Mouse (Mus musculus): ENCODE measurements around the gene 1700024G13Rik.
"Not testable (repeated sequence)": the region's sequence is repeated elsewhere in the genome, so short reads cannot be mapped to it uniquely, and the experiment has no call there.

The 1700024G13Rik gene

DNA sequence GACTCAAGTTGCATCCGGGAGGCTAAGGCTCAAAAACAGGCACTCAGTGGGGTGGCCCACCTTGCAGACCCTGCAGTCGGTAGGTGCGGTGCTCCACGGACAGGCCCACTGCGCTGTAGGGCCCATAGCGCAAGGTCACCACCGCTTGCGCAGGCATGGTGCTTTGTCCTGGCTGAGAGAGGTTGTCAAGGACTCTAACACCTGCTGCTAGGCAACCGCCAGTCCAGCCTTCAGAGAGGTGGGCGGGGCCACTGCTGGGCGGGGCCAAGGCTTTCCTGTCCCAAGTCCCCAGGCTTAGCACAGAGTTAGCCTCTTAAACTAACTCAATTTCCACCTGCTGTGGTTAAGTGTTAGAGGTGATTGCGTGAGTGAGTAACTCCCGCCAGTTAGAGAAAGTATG is at the start of gene 1700024G13Rik:
Gene 1700024G13Rik, minus strand, starts transcription at position 196 of the 400 bp plus-strand sequence.
- peak; percentile 52 to 71 for DNase-seq

GRCm38 (mm10) chr14:32437352-32437793 is 49.2 kb upstream of the 1700024G13Rik start:
- no peak for DNase-seq

- DNase-seq: no peak
Observed at GRCm38 (mm10) chr14:32429030-32429602, 40.9 kb upstream of the 1700024G13Rik start.

DNA sequence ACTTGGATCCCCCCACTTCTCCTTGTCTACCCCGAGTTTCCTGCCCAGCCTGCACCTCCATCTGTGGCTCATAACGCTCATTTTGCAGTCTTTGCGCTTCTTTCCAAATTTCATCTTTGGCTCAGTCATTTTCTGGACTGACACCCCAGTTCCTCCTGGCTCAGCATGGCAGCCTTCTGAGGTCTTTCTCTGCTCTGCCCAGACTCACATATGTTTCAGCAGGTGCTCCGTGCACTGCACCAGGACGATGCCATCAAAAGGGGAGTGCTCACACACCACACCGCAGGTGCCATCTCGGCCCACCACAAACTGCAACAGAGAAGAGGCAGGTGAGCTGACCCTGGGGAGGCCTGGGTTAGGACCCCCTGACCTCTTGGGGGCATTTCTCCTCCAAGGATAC is 35.8 kb upstream of the 1700024G13Rik start:
- no peak for DNase-seq

- DNase-seq: no peak
Observed at GRCm38 (mm10) chr14:32418747-32419146, 30.6 kb upstream of the 1700024G13Rik start.

DNA sequence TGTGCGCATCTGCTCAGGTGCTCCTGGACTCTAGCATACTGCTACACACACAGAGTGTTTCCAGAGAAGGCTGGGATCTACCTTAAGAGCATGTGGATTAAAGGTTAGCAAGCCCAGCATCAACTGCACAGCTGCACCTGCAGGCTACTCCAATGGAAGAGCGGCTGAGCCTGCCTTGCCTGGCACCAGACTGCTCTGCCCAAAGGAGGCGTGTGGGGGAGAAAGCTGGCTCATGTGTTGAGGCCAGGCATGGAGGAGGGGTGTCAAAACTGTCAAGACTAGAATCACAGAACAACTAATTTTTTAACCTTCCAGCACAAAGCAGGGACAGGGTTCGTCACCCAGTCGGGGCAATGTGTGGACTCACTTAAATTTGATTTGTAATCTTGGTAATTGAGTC is 23.9 kb upstream of the 1700024G13Rik start:
- DNase-seq: no peak

DNA sequence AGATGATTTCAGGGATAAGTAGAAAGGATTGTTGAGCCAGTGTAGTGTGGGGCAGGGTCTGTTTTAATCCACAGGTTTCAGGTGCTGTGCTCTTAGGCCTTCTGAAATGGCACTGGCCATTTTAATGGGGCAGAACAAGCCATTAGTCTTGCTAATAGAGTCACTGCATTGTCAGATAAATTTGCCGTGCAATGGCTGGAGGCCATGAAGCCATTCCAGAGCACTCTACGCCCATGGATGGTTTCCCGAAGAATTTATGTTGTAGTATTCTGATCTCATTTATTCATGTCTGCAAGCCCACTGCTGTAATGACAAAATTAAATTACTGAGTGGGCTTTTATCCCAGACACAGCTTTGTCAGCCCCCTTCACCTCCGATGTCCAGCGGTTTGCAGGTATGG is 21.9 kb upstream of the 1700024G13Rik start:
- DNase-seq: no peak

GRCm38 (mm10) chr14:32405399-32405798 is 17.2 kb upstream of the 1700024G13Rik start:
- not testable (repeated sequence) for DNase-seq

DNA sequence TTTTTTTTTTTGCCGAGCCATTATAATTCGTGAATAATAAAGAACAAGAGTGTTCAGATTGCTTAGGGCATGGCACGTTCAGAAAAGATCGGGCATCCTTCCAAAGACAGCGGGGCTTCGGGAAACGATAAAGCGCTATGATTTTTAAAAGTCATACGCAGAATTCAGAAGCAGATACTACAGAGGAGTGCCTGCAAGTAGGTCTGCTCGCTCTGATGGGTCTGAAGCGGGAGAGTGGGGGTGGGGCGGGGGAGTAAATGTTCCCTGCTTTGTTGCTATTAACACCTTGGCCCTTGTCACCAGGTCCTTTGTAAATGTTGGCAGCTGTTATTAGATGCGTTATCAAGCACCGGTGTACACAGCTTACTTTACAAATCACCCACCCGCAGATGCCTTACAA is 6.6 kb downstream of the 1700024G13Rik start:
- DNase-seq: no peak

GRCm38 (mm10) chr14:32381066-32381465 is 7.1 kb downstream of the 1700024G13Rik start:
- no peak for DNase-seq

GRCm38 (mm10) chr14:32380099-32380480 is 8.1 kb downstream of the 1700024G13Rik start:
- peak in 1 of 2 experiments; percentile 4 for DNase-seq

- no peak for DNase-seq
Observed at GRCm38 (mm10) chr14:32379395-32380098, 8.6 kb downstream of the 1700024G13Rik start.

DNA sequence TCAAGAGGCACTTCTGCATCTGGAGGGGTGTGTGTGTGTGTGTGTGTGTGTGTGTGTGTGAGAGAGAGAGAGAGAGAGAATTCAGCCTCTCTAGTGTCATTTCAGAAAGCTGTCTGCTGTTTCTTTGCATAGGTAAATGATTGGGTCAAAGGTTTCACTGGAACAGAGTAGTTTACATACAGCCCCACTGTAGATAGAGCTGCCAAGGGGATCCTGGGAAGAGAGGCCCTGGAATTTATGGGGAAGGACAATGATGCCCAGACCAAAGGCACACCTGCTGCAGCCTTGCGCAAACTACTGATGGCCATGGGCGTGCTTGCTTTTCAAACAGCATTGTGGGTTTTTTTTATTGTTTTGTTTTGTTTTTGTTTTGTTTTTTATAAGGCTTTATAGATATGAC is 15.7 kb downstream of the 1700024G13Rik start:
- no peak for DNase-seq

DNA sequence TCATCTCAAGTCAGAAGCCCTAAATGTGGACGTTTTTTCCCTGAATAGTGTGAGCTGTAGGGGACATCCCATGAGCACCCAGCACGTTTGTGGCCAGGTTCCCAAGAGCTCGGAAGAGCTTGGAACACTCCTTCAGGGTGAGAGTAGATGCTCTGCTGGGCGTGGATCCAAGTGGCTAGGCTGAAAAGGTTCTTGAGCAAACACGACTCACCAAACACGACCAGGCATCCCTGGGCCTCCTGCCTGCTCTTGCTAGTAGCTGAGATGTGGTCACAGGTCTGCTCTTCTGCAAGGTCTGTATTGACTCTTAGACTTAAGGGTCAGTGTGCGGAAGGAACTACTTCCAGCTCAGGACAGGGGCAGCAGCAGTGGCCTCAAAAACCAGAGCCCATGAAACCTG is 18.4 kb downstream of the 1700024G13Rik start:
- no peak for DNase-seq

DNA sequence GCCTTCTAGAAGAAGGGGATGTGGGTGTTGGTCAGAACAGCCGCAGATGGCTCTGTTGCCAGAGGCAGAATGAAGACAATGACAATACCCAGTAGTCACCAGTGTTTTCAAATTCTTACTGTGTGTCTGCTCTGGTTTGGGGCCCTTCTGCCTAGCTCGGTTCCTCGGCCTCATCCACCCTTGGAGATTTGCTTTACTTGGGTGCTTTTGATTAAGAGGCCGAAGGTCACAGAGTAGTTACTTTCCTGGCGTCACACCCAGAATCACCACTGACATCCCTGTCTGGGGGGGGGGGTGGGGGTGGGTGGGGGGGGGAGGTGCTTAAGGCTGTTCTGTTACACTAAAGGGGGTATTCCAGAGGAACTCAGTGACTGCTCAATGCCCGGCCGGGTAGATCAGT is 23.8 kb downstream of the 1700024G13Rik start:
- DNase-seq: no peak

DNA sequence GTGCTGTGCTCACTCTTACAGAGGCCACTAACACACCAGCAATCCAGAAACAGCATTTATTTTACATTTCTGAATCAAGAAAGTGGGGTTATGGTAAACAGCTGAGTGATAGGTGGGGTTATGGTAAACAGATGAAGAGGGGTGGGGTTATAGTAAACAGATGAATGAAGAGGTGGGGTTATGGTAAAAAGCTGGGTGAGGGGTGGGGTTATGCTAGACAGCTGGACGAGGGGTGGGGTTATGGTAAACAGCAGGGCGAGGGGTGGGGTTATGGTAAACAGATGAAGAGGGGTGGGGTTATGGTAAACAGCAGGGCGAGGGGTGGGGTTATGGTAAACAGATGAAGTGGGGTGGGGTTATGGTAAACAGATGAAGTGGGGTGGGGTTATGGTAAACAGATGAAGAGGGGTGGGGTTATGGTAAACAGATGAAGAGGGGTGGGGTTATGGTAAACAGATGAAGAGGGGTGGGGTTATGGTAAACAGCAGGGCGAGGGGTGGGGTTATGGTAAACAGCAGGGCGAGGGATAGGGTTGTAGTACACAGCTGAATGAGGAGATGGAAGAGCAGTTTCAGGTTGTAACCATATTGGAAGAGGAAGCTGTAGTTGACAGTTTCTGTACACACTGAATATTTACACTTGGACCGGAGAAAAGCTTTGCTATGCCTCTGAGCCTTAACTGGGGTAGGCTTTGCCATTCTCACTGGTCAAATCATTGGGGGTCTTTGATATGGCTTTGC is 36.8 kb downstream of the 1700024G13Rik start:
- DNase-seq: not testable (repeated sequence)

DNA sequence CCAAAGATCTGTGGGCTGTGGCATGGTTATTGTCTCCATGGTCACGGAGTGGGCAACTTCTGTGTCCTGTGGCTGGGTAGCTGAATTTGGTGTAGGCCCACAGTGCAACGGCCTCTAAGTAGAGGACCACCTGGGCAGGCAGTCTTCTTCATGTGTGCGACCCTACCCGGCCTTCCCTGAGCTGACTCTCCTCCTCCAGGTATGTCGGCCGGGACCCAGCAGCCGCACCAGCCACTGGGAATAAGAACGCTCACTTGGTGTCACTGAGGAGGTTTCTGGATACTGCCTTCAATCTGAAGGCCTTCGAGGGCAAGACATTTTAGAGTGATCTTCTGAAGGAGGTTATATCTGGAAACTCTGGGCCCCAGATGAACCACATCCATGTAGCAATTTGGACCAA is 40.9 kb downstream of the 1700024G13Rik start:
- no peak for DNase-seq

GRCm38 (mm10) chr14:32344694-32345093 is 43.5 kb downstream of the 1700024G13Rik start:
- DNase-seq: no peak

DNA sequence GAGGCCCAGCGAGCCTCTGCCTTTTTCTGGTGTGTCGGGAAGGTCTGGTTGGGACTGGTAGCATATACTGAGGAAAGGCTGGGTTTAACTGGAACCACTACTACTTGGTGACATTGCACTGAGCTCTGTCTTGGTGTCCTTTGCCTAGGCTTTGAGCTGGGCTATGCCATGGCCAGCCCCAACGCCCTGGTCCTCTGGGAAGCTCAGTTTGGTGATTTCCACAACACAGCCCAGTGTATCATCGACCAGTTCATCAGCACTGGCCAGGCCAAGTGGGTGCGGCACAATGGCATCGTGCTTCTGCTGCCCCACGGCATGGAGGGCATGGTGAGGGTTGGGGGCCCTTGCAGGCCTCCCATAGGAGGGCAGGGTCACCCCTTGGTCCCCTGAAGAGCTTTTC is 44.0 kb downstream of the 1700024G13Rik start:
- no peak for DNase-seq

DNA sequence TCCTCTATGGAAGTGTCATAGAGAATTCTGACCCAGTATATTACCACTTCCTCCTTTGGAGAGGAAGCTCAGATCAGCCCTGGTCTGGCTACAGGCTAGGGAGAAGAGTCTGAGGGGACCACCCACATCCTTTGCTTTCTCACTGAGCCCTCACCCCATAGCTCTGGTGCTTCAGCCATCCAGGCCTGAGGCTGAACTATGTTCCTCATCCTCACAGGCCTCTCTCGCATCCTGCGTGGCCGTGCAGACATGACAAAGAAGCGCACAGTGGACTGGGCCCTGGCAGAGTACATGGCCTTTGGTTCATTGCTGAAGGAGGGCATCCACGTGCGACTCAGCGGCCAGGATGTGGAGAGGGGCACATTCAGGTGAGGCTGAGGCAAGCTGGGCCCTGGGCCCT is 46.4 kb downstream of the 1700024G13Rik start:
- DNase-seq: no peak

DNA sequence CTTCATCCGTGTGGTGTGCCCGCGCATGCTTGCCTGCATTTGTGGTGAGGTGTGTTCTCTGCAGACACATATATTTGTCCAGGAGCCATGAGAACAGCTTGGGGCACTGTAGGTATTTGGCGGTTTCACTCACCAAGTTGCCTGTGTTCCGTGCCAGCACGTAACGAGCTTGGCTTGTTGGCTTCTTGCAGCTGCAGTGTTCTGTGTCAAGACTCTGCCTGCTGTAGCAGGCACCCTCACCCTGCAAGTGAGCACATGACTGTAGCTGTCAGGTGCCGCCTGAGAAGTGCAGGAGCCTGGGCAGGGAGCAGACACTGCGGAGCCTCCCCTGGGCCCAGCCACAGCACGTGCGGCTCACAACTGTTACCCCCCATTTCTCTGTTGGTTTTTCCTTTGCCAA is 51.6 kb downstream of the 1700024G13Rik start:
- DNase-seq: no peak

GRCm38 (mm10) chr14:32336021-32336420 is 52.2 kb downstream of the 1700024G13Rik start:
- DNase-seq: no peak

DNA sequence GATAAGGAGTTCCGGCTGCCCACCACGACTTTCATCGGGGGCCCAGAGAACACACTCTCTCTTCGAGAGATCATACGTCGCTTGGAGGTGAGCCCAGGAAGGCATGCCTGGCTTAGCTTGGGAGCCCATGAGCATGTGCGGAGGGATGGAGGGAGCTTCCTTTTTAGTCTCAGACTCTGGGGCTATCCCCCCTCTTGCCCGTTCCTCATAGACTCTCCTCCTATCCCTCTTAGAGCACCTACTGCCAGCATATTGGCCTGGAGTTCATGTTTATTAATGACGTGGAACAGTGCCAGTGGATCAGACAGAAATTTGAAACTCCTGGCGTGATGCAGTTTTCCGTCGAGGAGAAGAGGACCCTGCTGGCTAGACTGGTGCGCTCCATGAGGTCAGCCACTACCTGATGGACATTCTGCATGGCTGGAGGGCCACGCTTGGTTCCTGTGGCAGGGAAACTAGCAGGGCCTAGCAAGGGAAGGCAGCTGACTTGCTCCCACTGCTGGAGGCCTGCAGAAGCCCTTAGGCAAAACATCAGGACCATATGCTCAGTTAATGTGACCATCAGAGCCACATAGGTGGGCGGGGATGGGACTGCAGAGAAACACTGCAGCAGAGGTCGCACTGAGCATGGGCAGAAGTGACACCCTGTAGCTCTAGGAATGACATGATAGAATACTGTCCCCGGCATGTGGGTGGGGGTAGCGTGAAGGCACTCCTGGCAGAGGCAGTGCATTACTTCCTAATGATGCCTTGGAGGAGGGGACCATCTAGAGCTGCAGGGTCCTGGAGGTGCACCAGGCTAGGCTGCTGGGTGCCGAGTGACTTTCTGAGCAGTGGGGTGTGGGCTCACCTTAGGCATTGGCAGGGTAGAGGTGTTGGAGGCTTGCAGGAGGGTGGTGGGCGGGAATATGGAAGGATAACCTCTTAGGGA is 55.4 kb downstream of the 1700024G13Rik start:
- DNase-seq: no peak
